Mouse (Mus musculus) thymus, adult 2 months (tissue): ENCODE results near the gene Ncstn. TPM values are rescaled to one million over a fixed set of nuclear protein-coding genes. Genes with fewer than 3 reads are reported as not detected.

ENCODE experiments used
- DNase-seq: peaks from one replicate; pipeline ENCODE4 v3.0.0; 2021
- H3K27ac ChIP-seq: fragments of 200-500 bp; 2 replicates; pipeline ENCODE4 v1.5.1; 2012; ENCODE audit warnings: low read length, control low read depth; ENCODE audit not compliant: control insufficient read depth, insufficient read depth
- H3K27me3 ChIP-seq: fragments of 200-500 bp; 2 replicates; pipeline ENCODE4 v1.6.1; 2012; ENCODE audit warnings: mild to moderate bottlenecking, low read length, moderate library complexity, mixed read lengths; ENCODE audit not compliant: control insufficient read depth, insufficient read depth
- H3K36me3 ChIP-seq: fragments of 200-500 bp; 2 replicates; pipeline ENCODE4 v1.6.1; 2012; ENCODE audit warnings: mild to moderate bottlenecking, low read length, moderate library complexity; ENCODE audit not compliant: control insufficient read depth, insufficient read depth
- H3K4me1 ChIP-seq: fragments of 200-500 bp; replicated peaks from 2 replicates; pipeline ENCODE4 v1.6.1; 2012; ENCODE audit warnings: low read length; ENCODE audit not compliant: control insufficient read depth, insufficient read depth
- H3K4me3 ChIP-seq: fragments of 200-500 bp; 2 replicates; pipeline ENCODE4 v1.5.1; 2012; ENCODE audit warnings: mild to moderate bottlenecking, low read length, control low read depth, moderate library complexity; ENCODE audit not compliant: control insufficient read depth, insufficient read depth
- CTCF ChIP-seq: fragments of 200-500 bp; IDR thresholded peaks from 2 replicates; pipeline ENCODE4 v1.5.1; 2012; ENCODE audit warnings: mild to moderate bottlenecking, control low read depth, low read length, moderate library complexity, borderline replicate concordance; ENCODE audit not compliant: control insufficient read depth, poor library complexity, insufficient read depth; ENCODE audit errors: extremely low read depth
- POLR2A ChIP-seq: fragments of 200-500 bp; IDR thresholded peaks from 2 replicates; pipeline ENCODE4 v1.6.1; 2012; ENCODE audit warnings: mild to moderate bottlenecking, low read length, control low read depth, moderate library complexity; ENCODE audit not compliant: control insufficient read depth, poor library complexity, insufficient read depth; ENCODE audit errors: extremely low read depth
- WGBS: fragments of 180-500 bp; shearing (Covaris S2); methylation state at CpG from one replicate; pipeline ENCODE4 v1.1.7; 2018; 5-methylcytosine and 5-hydroxymethylcytosine counted together
- polyA plus RNA-seq: library from polyadenylated mRNA; depleted of rRNA; stranded (reverse); fragments of >200 nt; gene quantifications from 2 replicates; pipeline ENCODE4 v1.2.3, GENCODE M21; 2012

Ncstn gene
- polyA plus RNA-seq, 1 experiment, result 130 TPM

- peaks cover 7% of the 10 kb centered on the region for H3K4me1 ChIP-seq
- DNase-seq, result peak; percentile 73
- H3K36me3 ChIP-seq, result peaks cover 20% of the 10 kb centered on the region
- WGBS, result 1% methylated on average over 42 of the region's 42 CpGs
- no peaks in the 10 kb centered on the region for H3K27me3 ChIP-seq
- H3K4me3 ChIP-seq, result peak within 1 kb of the TSS; percentile 94
- no peak within 1 kb of the TSS for H3K27ac ChIP-seq
- TF ChIP-seq CTCF (no peak), POLR2A (0 out of 2 replicates have a peak, but pooled peaks have one; percentile 30)
These were observed 44.1 kb upstream of the Ncstn start, which contains the start of gene Pex19 for GRCm38 (mm10) chr1:172126376-172127347. Gene Pex19 (plus strand): TSS chr1:172126755.

GRCm38 (mm10) chr1:172124572-172124971, 42.0 kb upstream of the Ncstn start:
- no peak for DNase-seq
- WGBS, result 89% methylated on average over 6 of the region's 6 CpGs
- Histone ChIP-seq H3K4me3 (no peak overlapping the region), H3K36me3 (peaks cover 31% of the 10 kb centered on the region), H3K4me1 (peaks cover 7% of the 10 kb centered on the region), H3K27me3 (no peaks in the 10 kb centered on the region), H3K27ac (no peak overlapping the region)
- TF ChIP-seq POLR2A (no peak), CTCF (no peak)

GRCm38 (mm10) chr1:172122671-172123070, 40.1 kb upstream of the Ncstn start:
- H3K27me3 ChIP-seq, result no peaks in the 10 kb centered on the region
- DNase-seq, result no peak
- no peak overlapping the region for H3K4me3 ChIP-seq
- peaks cover 45% of the 10 kb centered on the region for H3K36me3 ChIP-seq
- H3K27ac ChIP-seq, result no peak overlapping the region
- H3K4me1 ChIP-seq, result peaks cover 6% of the 10 kb centered on the region
- 90% methylated on average over 2 of the region's 2 CpGs for WGBS
- TF ChIP-seq POLR2A (no peak), CTCF (no peak)

- Histone ChIP-seq H3K4me3 (no peak overlapping the region), H3K4me1 (no peaks in the 10 kb centered on the region), H3K27ac (no peak overlapping the region), H3K36me3 (peaks cover 74% of the 10 kb centered on the region), H3K27me3 (no peaks in the 10 kb centered on the region)
- TF ChIP-seq POLR2A, result no peak
- TF ChIP-seq CTCF, result no peak
- WGBS, result 59% methylated on average over 3 of the region's 3 CpGs
- DNase-seq, result peak; percentile 21
These were observed 37.1 kb upstream of the Ncstn start for GRCm38 (mm10) chr1:172119720-172120119.

- Histone ChIP-seq H3K36me3 (peaks cover 81% of the 10 kb centered on the region), H3K27ac (no peak overlapping the region), H3K4me3 (no peak overlapping the region), H3K4me1 (no peaks in the 10 kb centered on the region), H3K27me3 (no peaks in the 10 kb centered on the region)
- WGBS, result 83% methylated on average over 6 of the region's 6 CpGs
- no peak for DNase-seq
- TF ChIP-seq POLR2A, result no peak
- TF ChIP-seq CTCF, result no peak
These were observed 36.5 kb upstream of the Ncstn start for GRCm38 (mm10) chr1:172119100-172119499.

GRCm38 (mm10) chr1:172116948-172117347, 34.4 kb upstream of the Ncstn start:
- peaks cover 100% of the 10 kb centered on the region for H3K36me3 ChIP-seq
- WGBS, result 96% methylated on average over 5 of the region's 5 CpGs
- H3K27ac ChIP-seq, result no peak overlapping the region
- no peak for DNase-seq
- H3K4me1 ChIP-seq, result no peaks in the 10 kb centered on the region
- H3K4me3 ChIP-seq, result no peak overlapping the region
- TF ChIP-seq POLR2A (no peak), CTCF (no peak)
- no peaks in the 10 kb centered on the region for H3K27me3 ChIP-seq
